ENCODE assay signal across 30 mouse cellular contexts in the genomic region with DNA sequence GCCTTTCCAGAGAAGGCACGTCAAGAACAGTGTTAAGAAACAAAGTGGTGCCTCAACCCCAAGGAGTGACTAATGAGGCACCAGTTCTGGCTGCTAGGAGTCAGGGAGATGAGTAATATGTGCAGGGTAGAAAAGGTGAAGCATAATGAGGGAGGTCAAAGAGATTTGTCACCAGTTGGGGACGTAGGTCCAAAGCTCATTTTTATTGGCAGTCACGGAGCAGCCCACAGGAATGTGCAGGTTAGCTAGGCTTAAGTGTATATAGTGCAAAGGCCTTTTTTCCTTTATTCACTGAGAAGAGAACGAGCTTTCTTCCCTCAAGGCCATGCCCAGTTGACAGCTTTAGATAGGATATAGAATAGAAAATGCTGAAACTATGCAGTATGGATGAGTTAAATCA.
A peak's percentile ranks its signal among the peaks of the same experiment; 100 is the strongest.
DNase-seq lines count a peak whose midpoint lies in the region; ATAC-seq and TF ChIP-seq lines count a peak whose summit lies in the region.
"Had no signal": no experiment of that assay in that cellular context is flagged by ENCODE, and none has a peak within 500 bp of the region (broad histone marks: within the 10 kb centered on the region; RNA-seq: fewer than 3 reads in every experiment).

No protein-coding gene starts in this region.

- H3K9me3 ChIP-seq in kidney, embryonic 14.5 days (ENCODE audit: control insufficient read depth, low read length), result no peaks in the 10 kb centered on the region
- no peaks in the 10 kb centered on the region for H3K9me3 ChIP-seq in intestine, postnatal 0 days (ENCODE audit: control insufficient read depth)
- H3K9me3 ChIP-seq: embryonic facial prominence, embryonic 12.5 days; forebrain, embryonic 15.5 days; hindbrain, embryonic 13.5 days; limb, embryonic 12.5 days; liver, embryonic 15.5 days; midbrain, embryonic 10.5 days; midbrain, embryonic 15.5 days; neural tube, embryonic 15.5 days had no signal

- WGBS in kidney, embryonic 14.5 days, result 51% methylated on average over 4 of the region's 4 CpGs
- WGBS in intestine, postnatal 0 days, result 46% methylated on average over 4 of the region's 4 CpGs

- no peaks in the 10 kb centered on the region for H3K36me3 ChIP-seq in kidney, embryonic 14.5 days (ENCODE audit: control insufficient read depth, insufficient read depth, low read length)
- no peaks in the 10 kb centered on the region for H3K36me3 ChIP-seq in intestine, postnatal 0 days (ENCODE audit: control insufficient read depth, insufficient read depth)
- H3K36me3 ChIP-seq: embryonic facial prominence, embryonic 12.5 days; forebrain, embryonic 15.5 days; hindbrain, embryonic 13.5 days; limb, embryonic 12.5 days; liver, embryonic 15.5 days; midbrain, embryonic 10.5 days; midbrain, embryonic 15.5 days; neural tube, embryonic 15.5 days had no signal

- peak; percentile 49 for DNase-seq in kidney, adult 11 months
- peak; percentile 5 for DNase-seq in forelimb bud, embryonic 11.5 days (ENCODE audit: low read depth, low spot score)
- DNase-seq in kidney, postnatal 36 days, result peak; percentile 3 to 46
- DNase-seq in retina, postnatal 1 day, result no peak
- no peak for DNase-seq in cerebellum, postnatal 25 days
- DNase-seq: adrenal gland, postnatal 25 days; B cell, adult 2 months; cerebellum, adult 2 months; embryo, embryonic 11 days; gastrocnemius, adult 2 months; gastrocnemius, postnatal 36 days; heart, adult 18-20 months; heart, postnatal 36 days; layer of hippocampus, adult 9-11 months; lung, embryonic 14.5 days; lung, postnatal 14 days; spleen, adult 18-20 months; thymus, adult 2 months; thymus, postnatal 36 days had no signal

- TF ChIP-seq CTCF in intestine, postnatal 0 days (IDR thresholded peaks at IDR 0.05; ENCODE audit: low read depth), result no peak

- H3K4me3 ChIP-seq in kidney, embryonic 14.5 days (ENCODE audit: low read length), result no peak overlapping the region
- no peak overlapping the region for H3K4me3 ChIP-seq in intestine, postnatal 0 days (ENCODE audit: low read depth, low read length)
- H3K4me3 ChIP-seq: embryonic facial prominence, embryonic 12.5 days; forebrain, embryonic 15.5 days; gastrocnemius, adult 2 months; hindbrain, embryonic 13.5 days; limb, embryonic 12.5 days; liver, embryonic 15.5 days; midbrain, embryonic 10.5 days; midbrain, embryonic 15.5 days; neural tube, embryonic 15.5 days had no signal

- H3K9ac ChIP-seq in kidney, embryonic 14.5 days (ENCODE audit: low read depth, low read length), result no peak overlapping the region
- no peak overlapping the region for H3K9ac ChIP-seq in intestine, postnatal 0 days (ENCODE audit: low read depth, low read length)
- H3K9ac ChIP-seq: embryonic facial prominence, embryonic 12.5 days; forebrain, embryonic 15.5 days; hindbrain, embryonic 13.5 days; limb, embryonic 12.5 days; liver, embryonic 15.5 days; lung, embryonic 14.5 days; midbrain, embryonic 15.5 days; neural tube, embryonic 15.5 days had no signal

- no peaks in the 10 kb centered on the region for H3K4me1 ChIP-seq in kidney, embryonic 14.5 days (ENCODE audit: control insufficient read depth, insufficient read depth, low read length)
- H3K4me1 ChIP-seq in intestine, postnatal 0 days (replicated peaks; ENCODE audit: control insufficient read depth, insufficient read depth, low read length), result no peaks in the 10 kb centered on the region
- H3K4me1 ChIP-seq: embryonic facial prominence, embryonic 12.5 days; forebrain, embryonic 15.5 days; hindbrain, embryonic 13.5 days; limb, embryonic 12.5 days; liver, embryonic 15.5 days; midbrain, embryonic 10.5 days; midbrain, embryonic 15.5 days; neural tube, embryonic 15.5 days had no signal

- H3K27me3 ChIP-seq in kidney, embryonic 14.5 days (ENCODE audit: control insufficient read depth, insufficient read depth, low read length), result no peaks in the 10 kb centered on the region
- H3K27me3 ChIP-seq in intestine, postnatal 0 days (replicated peaks; ENCODE audit: control insufficient read depth, insufficient read depth, low read length), result no peaks in the 10 kb centered on the region
- H3K27me3 ChIP-seq: embryonic facial prominence, embryonic 12.5 days; forebrain, embryonic 15.5 days; hindbrain, embryonic 13.5 days; limb, embryonic 12.5 days; liver, embryonic 15.5 days; midbrain, embryonic 15.5 days; neural tube, embryonic 15.5 days had no signal

- H3K27ac ChIP-seq in kidney, embryonic 14.5 days (ENCODE audit: low read depth, low read length), result no peak overlapping the region
- H3K27ac ChIP-seq in intestine, postnatal 0 days (ENCODE audit: low read depth, low read length), result no peak overlapping the region
- H3K27ac ChIP-seq: embryonic facial prominence, embryonic 12.5 days; forebrain, embryonic 15.5 days; gastrocnemius, adult 2 months; hindbrain, embryonic 13.5 days; limb, embryonic 12.5 days; liver, embryonic 15.5 days; midbrain, embryonic 10.5 days; midbrain, embryonic 15.5 days; neural tube, embryonic 15.5 days had no signal

- no peak overlapping the region for H3K4me2 ChIP-seq in kidney, embryonic 14.5 days (replicated peaks; ENCODE audit: low read depth, low read length)
- no peak overlapping the region for H3K4me2 ChIP-seq in intestine, postnatal 0 days (replicated peaks; ENCODE audit: low read depth)
- H3K4me2 ChIP-seq: embryonic facial prominence, embryonic 12.5 days; forebrain, embryonic 15.5 days; heart, embryonic 11.5 days; hindbrain, embryonic 13.5 days; limb, embryonic 12.5 days; liver, embryonic 15.5 days; lung, embryonic 14.5 days; midbrain, embryonic 15.5 days; neural tube, embryonic 15.5 days had no signal

- ATAC-seq in kidney, embryonic 14.5 days (ENCODE audit: low FRiP score, low TSS enrichment), result no peak
- peak; percentile 22 for ATAC-seq in intestine, postnatal 0 days
- ATAC-seq: forebrain, embryonic 15.5 days; midbrain, embryonic 15.5 days had no signal

Comparison
In these comparisons a context has a peak if more than half of its experiments do, and no peak if none do; other contexts are left out.
1. DNase-seq: peak in kidney, adult 11 months (single experiment), forelimb bud, embryonic 11.5 days (single experiment) and kidney, postnatal 36 days (2 of 2); none in retina, postnatal 1 day (single experiment) and cerebellum, postnatal 25 days (0 of 2).